Mouse (Mus musculus): ENCODE measurements around the gene Vmn2r77. TPM values are rescaled to one million over a fixed set of nuclear protein-coding genes. Genes with fewer than 3 reads are reported as not detected.

The Vmn2r77 gene
- polyA plus RNA-seq (2017; shearing (Covaris generic)): 0.09 TPM

DNA sequence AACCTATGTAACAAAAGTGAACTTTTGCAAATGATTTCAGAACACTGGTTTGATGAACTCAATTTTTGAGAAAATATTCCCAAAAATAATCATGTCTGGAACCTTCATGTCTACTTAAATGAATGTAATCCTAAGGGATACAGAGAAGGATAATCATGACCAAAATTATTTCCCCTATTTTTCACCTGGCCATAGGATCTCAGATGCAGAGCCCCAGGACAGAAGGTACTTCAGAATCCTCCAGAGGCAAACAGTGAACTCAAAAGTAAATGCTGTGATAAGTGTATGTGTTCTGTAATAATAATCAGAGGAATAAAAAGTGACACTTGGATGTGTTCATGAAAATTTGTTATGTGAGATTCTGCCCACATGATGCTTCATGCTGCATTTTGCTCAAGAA, at the start of gene Vmn2r77:
Gene Vmn2r77 (plus strand): TSS at position 301 of the 400 bp plus-strand sequence.

GRCm38 (mm10) chr7:86775617-86776325, 19.1 kb upstream of the Vmn2r77 start, which contains the start of gene Folh1:
TSS of gene Folh1 (minus strand) at chr7:86775943.

Other genes starting within 250 kb of the Vmn2r77 start
- gene Olfr295, start 211.2 kb upstream of the Vmn2r77 start, polyA plus RNA-seq (2017; shearing (Covaris generic)): 0.29 TPM
- not detected for gene Olfr294, start 178.4 kb upstream of the Vmn2r77 start, polyA plus RNA-seq (2017; shearing (Covaris generic))
- not detected for gene Olfr293, start 146.0 kb upstream of the Vmn2r77 start, polyA plus RNA-seq (2017; shearing (Covaris generic))
- gene Olfr292, start 106.7 kb upstream of the Vmn2r77 start, polyA plus RNA-seq (2017; shearing (Covaris generic)): not detected
- not detected for gene Folh1, start 19.1 kb upstream of the Vmn2r77 start, polyA plus RNA-seq (2017; shearing (Covaris generic))
- gene Vmn2r78, start 120.1 kb downstream of the Vmn2r77 start, polyA plus RNA-seq (2017; shearing (Covaris generic)): 0.24 TPM
- 0.09 TPM for gene Vmn2r79, start 201.1 kb downstream of the Vmn2r77 start, polyA plus RNA-seq (2017; shearing (Covaris generic))